Mouse (Mus musculus) MEL (cell line): ENCODE data around the gene Rgs12. TPM values are rescaled to one million over a fixed set of nuclear protein-coding genes. Genes with fewer than 3 reads are reported as not detected.
A peak's percentile ranks its signal among the peaks of the same experiment; 100 is the strongest.

Source experiments
- DNase-seq: peaks from one replicate; pipeline ENCODE4 v3.0.0; 2011; ENCODE audit warnings: low read depth, low spot score
- H3K27ac ChIP-seq: 2 replicates; pipeline ENCODE4 v1.5.1; 2012; ENCODE audit warnings: low read depth, mild to moderate bottlenecking, control low read depth, low read length, moderate library complexity; ENCODE audit not compliant: control insufficient read depth
- H3K27me3 ChIP-seq, 2 experiments: fragments of 150-350 bp in 1 of 2; sonication (generic) in 1 of 2; 2 replicates each; pipeline ENCODE4 v1.6.1; 2012; ENCODE audit warnings: low read length in 2 of 2, mild to moderate bottlenecking in 2 of 2, improper control_type of control experiment in 1 of 2, moderate library complexity in 1 of 2; ENCODE audit not compliant: insufficient read depth in 2 of 2, control insufficient read depth in 1 of 2
- H3K36me3 ChIP-seq, 2 experiments: 2 replicates each; pipeline ENCODE4 v1.6.1; 2012 to 2014; ENCODE audit warnings: low read length in 2 of 2, improper control_type of control experiment in 1 of 2, inconsistent platforms in 1 of 2, mild to moderate bottlenecking in 1 of 2; ENCODE audit not compliant: insufficient read depth in 2 of 2, control insufficient read depth in 1 of 2
- H3K4me1 ChIP-seq, 2 experiments: fragments of 150-350 bp in 1 of 2; sonication (generic) in 1 of 2; 2 replicates each; pipeline ENCODE4 v1.6.1; 2012; ENCODE audit warnings: low read length in 2 of 2, improper control_type of control experiment in 1 of 2, mild to moderate bottlenecking in 1 of 2; ENCODE audit not compliant: insufficient read depth in 2 of 2, control insufficient read depth in 1 of 2
- H3K4me3 ChIP-seq, 2 experiments: fragments of 150-350 bp in 1 of 2; sonication (generic) in 1 of 2; 2 replicates each; pipeline ENCODE4 v1.5.1; 2012; ENCODE audit warnings: low read depth in 2 of 2, low read length in 2 of 2, mild to moderate bottlenecking in 2 of 2, moderate library complexity in 2 of 2, control low read depth in 1 of 2, improper control_type of control experiment in 1 of 2; ENCODE audit not compliant: control insufficient read depth in 1 of 2, insufficient read depth in 1 of 2
- H3K79me2 ChIP-seq: 2 replicates; pipeline ENCODE4 v1.6.1; 2012; ENCODE audit warnings: mild to moderate bottlenecking, low read length, moderate library complexity; ENCODE audit not compliant: control insufficient read depth, poor library complexity, insufficient read depth
- H3K9ac ChIP-seq: 2 replicates; pipeline ENCODE4 v1.6.1; 2012; ENCODE audit warnings: low read depth, mild to moderate bottlenecking, control low read depth, low read length, moderate library complexity; ENCODE audit not compliant: control insufficient read depth, poor library complexity, severe bottlenecking
- H3K9me3 ChIP-seq: fragments of 150-350 bp; sonication (generic); replicated peaks from 2 replicates; pipeline ENCODE4 v1.6.1; 2012; ENCODE audit warnings: mild to moderate bottlenecking, low read length, improper control_type of control experiment, moderate library complexity; ENCODE audit not compliant: insufficient read depth
- BHLHE40 ChIP-seq: IDR thresholded peaks from 2 replicates; pipeline ENCODE4 v1.6.1; 2012; ENCODE audit warnings: low read depth, mild to moderate bottlenecking, inconsistent platforms, low read length, improper control_type of control experiment, borderline replicate concordance
- CHD1 ChIP-seq: IDR thresholded peaks from 2 replicates; pipeline ENCODE4 v1.6.1; 2012; ENCODE audit warnings: low read depth, mild to moderate bottlenecking, inconsistent platforms, low read length, improper control_type of control experiment
- CTCF ChIP-seq, 3 experiments: IDR thresholded peaks in 2 of 3; conservative IDR thresholded peaks in 1 of 3; 2 replicates each; pipeline ENCODE4 v1.5.1; 2011 to 2012; ENCODE audit warnings: low read length in 3 of 3, low read depth in 2 of 3, mild to moderate bottlenecking in 2 of 3, improper control_type of control experiment in 1 of 3, inconsistent platforms in 1 of 3, mixed read lengths in 1 of 3, moderate library complexity in 1 of 3; ENCODE audit not compliant: control insufficient read depth in 1 of 3, insufficient read depth in 1 of 3, poor library complexity in 1 of 3, severe bottlenecking in 1 of 3
- GABPA ChIP-seq: IDR thresholded peaks from 2 replicates; pipeline ENCODE4 v1.6.1; 2012; ENCODE audit warnings: low read depth, mild to moderate bottlenecking, inconsistent platforms, low read length, improper control_type of control experiment, moderate library complexity
- MAFK ChIP-seq: IDR thresholded peaks from 2 replicates; pipeline ENCODE4 v1.6.1; 2011; ENCODE audit warnings: low read depth, mild to moderate bottlenecking, low read length, improper control_type of control experiment, borderline replicate concordance
- NRF1 ChIP-seq: IDR thresholded peaks from 2 replicates; pipeline ENCODE4 v1.6.1; 2014; ENCODE audit warnings: low read depth, mild to moderate bottlenecking, inconsistent platforms, low read length, improper control_type of control experiment, moderate library complexity; ENCODE audit not compliant: poor library complexity, insufficient read depth, severe bottlenecking
- POLR2A ChIP-seq, 2 experiments: IDR thresholded peaks; 2 replicates each; pipeline ENCODE4 v1.6.1; 2011 to 2012; ENCODE audit warnings: low read length in 2 of 2, mild to moderate bottlenecking in 2 of 2, control low read depth in 1 of 2, improper control_type of control experiment in 1 of 2, low read depth in 1 of 2, moderate library complexity in 1 of 2; ENCODE audit not compliant: control insufficient read depth in 1 of 2, insufficient read depth in 1 of 2, poor library complexity in 1 of 2
- POLR2AphosphoS2 ChIP-seq: IDR thresholded peaks from 2 replicates; pipeline ENCODE4 v1.6.1; 2011; ENCODE audit warnings: low read length, improper control_type of control experiment
- RAD21 ChIP-seq: IDR thresholded peaks from 2 replicates; pipeline ENCODE4 v1.6.1; 2011; ENCODE audit warnings: mild to moderate bottlenecking, low read depth, low read length, improper control_type of control experiment
- SMC3 ChIP-seq: IDR thresholded peaks from 2 replicates; pipeline ENCODE4 v1.6.1; 2011; ENCODE audit warnings: low read depth, low read length, improper control_type of control experiment
- TAL1 ChIP-seq: IDR thresholded peaks from 2 replicates; pipeline ENCODE4 v1.6.1; 2012; ENCODE audit warnings: mild to moderate bottlenecking, inconsistent platforms, low read length, moderate library complexity, mixed read lengths
- UBTF ChIP-seq: IDR thresholded peaks from 2 replicates; pipeline ENCODE4 v1.6.1; 2012; ENCODE audit warnings: low read depth, mild to moderate bottlenecking, inconsistent platforms, low read length, improper control_type of control experiment, moderate library complexity, borderline replicate concordance; ENCODE audit not compliant: insufficient read depth
- ZC3H11A ChIP-seq: IDR thresholded peaks from 2 replicates; pipeline ENCODE4 v1.6.1; 2012; ENCODE audit warnings: low read depth, mild to moderate bottlenecking, inconsistent platforms, low read length, improper control_type of control experiment
- ZMIZ1 ChIP-seq: IDR thresholded peaks from 2 replicates; pipeline ENCODE4 v1.6.1; 2012; ENCODE audit warnings: low read depth, mild to moderate bottlenecking, inconsistent platforms, low read length, improper control_type of control experiment, moderate library complexity
- polyA plus RNA-seq, 2 experiments: library from polyadenylated mRNA; stranded (reverse) in 1 of 2; unstranded in 1 of 2; fragments of >175 nt in 1 of 2; fragments of >200 nt in 1 of 2; gene quantifications; 2 replicates each; pipeline versions ENCODE4 v1.2.1 to v1.2.4; 2012; ENCODE audit warnings: low replicate concordance in 2 of 2, low read depth in 1 of 2; ENCODE audit not compliant: insufficient read length in 2 of 2, insufficient read depth in 1 of 2, missing spikeins in 1 of 2
- total RNA-seq: library from RNA; depleted of rRNA; stranded (reverse); fragments of 300-350 nt; gene quantifications from 2 replicates; pipeline ENCODE4 v1.2.3, GENCODE M21; 2012

The Rgs12 gene
- total and polyA plus RNA-seq, 3 experiments: 11.9 to 15.4 TPM; not detected in 1

DNA sequence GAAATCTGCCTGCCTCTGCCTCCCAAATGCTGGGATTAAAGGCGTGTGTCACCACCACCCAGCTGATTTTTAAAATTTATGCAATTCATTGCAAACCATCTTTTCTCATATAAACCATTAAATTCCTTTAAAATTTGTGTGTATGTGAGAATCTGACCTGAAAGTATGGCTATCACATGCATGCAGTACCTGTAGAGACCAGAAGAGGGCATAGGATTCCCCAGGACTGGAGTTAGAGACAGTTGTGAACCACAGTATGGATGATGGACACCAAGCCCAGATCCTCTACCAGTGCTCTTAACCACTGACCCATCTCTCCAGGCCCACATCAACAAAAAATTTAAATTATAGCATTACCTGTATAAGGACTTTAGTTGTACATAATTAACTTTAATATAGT, 15.8 kb upstream of the Rgs12 start:
- Histone ChIP-seq H3K27me3 (no peaks in the 10 kb centered on the region), H3K36me3 (peaks cover 0 to 7% of the 10 kb centered on the region in 2 experiments; a peak in 2 of 4 replicates), H3K79me2 (no peaks in the 10 kb centered on the region), H3K27ac (no peak overlapping the region), H3K9ac (no peak overlapping the region), H3K4me3 (no peak overlapping the region), H3K4me1 (peaks cover 4 to 12% of the 10 kb centered on the region in 2 experiments), H3K9me3 (no peaks in the 10 kb centered on the region)
- peak; percentile 73 for DNase-seq
- TF ChIP-seq RAD21: peak; percentile 59
- no peak for TF ChIP-seq POLR2A (IDR thresholded peaks at IDR 0.05; ENCODE audit: control insufficient read depth in 1 of 2, insufficient read depth in 1 of 2, low read depth in 1 of 2, low read length in 2 of 2, poor library complexity in 1 of 2)
- TF ChIP-seq UBTF: no peak
- TF ChIP-seq NRF1: no peak
- no peak for TF ChIP-seq CHD1
- TF ChIP-seq CTCF (IDR thresholded peaks at IDR 0.05 in 2 of 3, conservative IDR thresholded peaks at IDR 0.05 in 1 of 3; ENCODE audit: control insufficient read depth in 1 of 3, insufficient read depth in 1 of 3, low read depth in 2 of 3, low read length in 3 of 3, poor library complexity in 1 of 3, severe bottlenecking in 1 of 3): peak; percentile 36 to 82 (median 73)
- peak; percentile 80 for TF ChIP-seq SMC3
- no peak for TF ChIP-seq POLR2AphosphoS2
- TF ChIP-seq ZC3H11A: peak; percentile 67
- no peak for TF ChIP-seq ZMIZ1

DNA sequence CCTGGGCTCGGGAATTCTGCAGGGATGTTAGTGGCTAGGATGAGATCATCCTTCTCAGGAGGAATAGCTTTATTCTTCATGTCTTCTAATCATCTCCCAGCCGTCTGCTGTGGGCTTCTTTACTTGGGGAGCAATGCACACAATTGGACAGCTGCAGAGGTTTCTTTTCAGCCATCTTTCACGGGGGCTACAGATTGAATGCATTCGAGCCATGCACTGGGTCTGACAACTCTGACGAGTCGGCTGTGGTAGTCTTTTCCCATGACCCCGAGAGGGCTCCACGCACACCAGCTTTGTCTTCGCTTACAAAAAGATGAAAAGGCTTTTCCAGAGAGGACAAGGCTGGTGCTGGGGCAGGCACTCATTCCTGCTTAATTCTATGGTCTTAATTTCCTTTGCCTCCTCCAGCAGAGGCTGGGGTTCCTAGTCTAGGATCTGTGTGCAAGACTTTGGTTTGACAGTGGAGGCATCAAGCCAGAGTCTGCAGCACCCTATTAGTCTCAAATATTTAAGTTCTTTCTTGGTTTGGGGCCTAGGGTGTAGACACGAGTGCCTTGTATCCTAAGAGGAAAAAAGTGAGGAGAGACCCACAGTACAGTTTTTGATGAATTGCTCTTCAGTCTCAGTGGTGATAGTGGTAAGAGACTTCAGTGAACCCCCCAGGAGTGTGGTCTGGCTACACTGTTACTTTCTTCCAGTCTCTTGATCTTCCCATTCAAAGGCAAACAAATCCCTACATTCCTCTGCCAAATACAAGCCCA, 7.4 kb upstream of the Rgs12 start:
- H3K9me3 ChIP-seq: no peaks in the 10 kb centered on the region
- H3K27me3 ChIP-seq: no peaks in the 10 kb centered on the region; a peak in 1 of 4 replicates
- H3K4me1 ChIP-seq: peaks cover 9 to 17% of the 10 kb centered on the region in 2 experiments
- no peak overlapping the region for H3K9ac ChIP-seq
- H3K36me3 ChIP-seq: peaks cover 0 to 12% of the 10 kb centered on the region in 2 experiments; a peak in 2 of 4 replicates
- H3K79me2 ChIP-seq: no peaks in the 10 kb centered on the region
- H3K4me3 ChIP-seq: no peak overlapping the region
- no peak for TF ChIP-seq POLR2A (IDR thresholded peaks at IDR 0.05; ENCODE audit: control insufficient read depth in 1 of 2, insufficient read depth in 1 of 2, low read depth in 1 of 2, low read length in 2 of 2, poor library complexity in 1 of 2)
- TF ChIP-seq CTCF (IDR thresholded peaks at IDR 0.05 in 2 of 3, conservative IDR thresholded peaks at IDR 0.05 in 1 of 3; ENCODE audit: control insufficient read depth in 1 of 3, insufficient read depth in 1 of 3, low read depth in 2 of 3, low read length in 3 of 3, poor library complexity in 1 of 3, severe bottlenecking in 1 of 3): no peak
- no peak for TF ChIP-seq MAFK
- no peak for TF ChIP-seq RAD21
- TF ChIP-seq ZMIZ1: no peak
- no peak for TF ChIP-seq BHLHE40
- TF ChIP-seq TAL1: no peak
- TF ChIP-seq GABPA: no peak
- no peak for DNase-seq
- H3K27ac ChIP-seq: no peak overlapping the region
